Mouse (Mus musculus): Measurements from ENCODE around the gene Uchl3.

- no peak for TF ChIP-seq CTCF (IDR thresholded peaks at IDR 0.05; ENCODE audit: low read depth)
- TF ChIP-seq EP300 (IDR thresholded peaks at IDR 0.05; ENCODE audit: low read depth), result no peak
Observed at GRCm38 (mm10) chr14:101644948-101645347, 8.8 kb upstream of the Uchl3 start.
